Mouse (Mus musculus): ENCODE data around the gene Cyct.

The Cyct gene

DNA sequence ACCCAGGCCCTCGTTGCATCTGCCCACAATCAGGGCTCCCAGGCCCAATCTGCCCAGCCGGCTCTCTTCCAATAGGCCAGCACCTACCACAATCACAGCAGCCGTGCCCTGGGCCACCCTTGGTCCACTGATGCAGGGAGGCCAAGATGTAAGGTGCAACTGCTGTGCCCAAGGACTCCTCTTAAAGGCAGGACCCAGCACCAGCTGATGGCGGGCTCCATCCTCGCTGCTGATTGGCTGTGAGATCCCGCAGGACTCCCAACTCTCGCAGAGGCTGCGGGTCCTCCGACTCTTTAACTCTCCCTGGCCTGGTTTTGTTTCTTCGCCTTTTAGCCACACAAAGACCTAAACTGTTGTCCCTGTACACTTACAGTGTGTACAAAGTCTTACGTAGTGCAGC, at the start of gene Cyct:
Gene Cyct, minus strand, starts transcription at position 225 of the 400 bp plus-strand sequence.
- WGBS: 91% methylated on average over 11 of the region's 11 CpGs

DNA sequence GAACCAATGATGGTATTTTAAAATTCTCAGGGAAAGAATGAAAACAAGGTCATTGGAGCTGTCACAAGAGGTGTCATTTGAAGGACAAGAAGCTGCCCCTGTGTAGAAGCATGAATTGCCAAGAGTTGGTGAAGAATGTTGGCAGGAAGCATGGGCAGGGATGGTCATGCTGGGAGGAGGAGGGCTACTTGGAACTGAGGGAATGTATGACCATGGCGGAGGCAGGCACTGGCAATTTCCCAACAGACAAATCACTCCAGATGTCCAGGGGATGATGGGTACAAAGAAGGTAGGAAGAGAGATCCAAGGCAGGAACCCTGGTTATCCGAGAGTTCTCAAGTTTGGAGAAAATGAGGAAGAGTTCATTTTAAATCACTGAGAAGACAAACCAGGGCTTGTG, 49.7 kb upstream of the Cyct start:
- WGBS: 66% methylated on average over 2 of the region's 2 CpGs

GRCm38 (mm10) chr2:76409526-76409925, 49.3 kb upstream of the Cyct start:
- WGBS: 77% methylated on average over 1 of the region's 1 CpGs

GRCm38 (mm10) chr2:76406937-76407441, 46.7 kb upstream of the Cyct start:
- 2% methylated on average over 49 of the region's 49 CpGs for WGBS

- under 1% methylated on average over 86 of the region's 89 CpGs for WGBS
Observed at GRCm38 (mm10) chr2:76406151-76406936, 46.1 kb upstream of the Cyct start, which contains the start of gene Osbpl6. TSS of gene Osbpl6 (plus strand) at chr2:76406508.

DNA sequence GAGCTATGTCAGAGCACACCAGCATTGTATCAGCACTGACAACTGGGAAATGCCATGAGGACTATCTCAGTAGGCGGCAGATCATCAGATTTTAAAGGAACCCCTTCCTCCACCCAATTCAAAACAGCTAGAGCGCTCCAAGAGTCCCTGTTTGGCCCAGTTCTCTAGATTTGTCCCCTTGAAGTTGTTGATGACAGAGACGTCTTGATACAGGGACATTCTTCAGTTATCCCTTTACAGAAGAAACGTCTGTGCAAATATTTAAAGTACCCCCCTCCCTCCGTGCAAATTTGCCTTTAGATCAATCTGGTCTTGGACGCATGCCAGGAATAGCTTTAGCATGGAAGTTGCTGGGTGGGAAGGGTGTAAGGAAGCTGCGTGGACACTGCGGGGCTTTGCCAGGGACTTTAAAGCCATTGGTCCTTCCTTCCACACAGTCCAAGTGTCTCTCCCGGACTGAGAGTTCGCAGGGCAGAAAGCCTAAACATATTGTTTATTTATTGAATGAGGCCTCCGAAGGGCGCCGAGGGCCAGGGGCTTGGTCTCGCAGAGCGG, 45.4 kb upstream of the Cyct start:
- WGBS: 2% methylated on average over 15 of the region's 15 CpGs

DNA sequence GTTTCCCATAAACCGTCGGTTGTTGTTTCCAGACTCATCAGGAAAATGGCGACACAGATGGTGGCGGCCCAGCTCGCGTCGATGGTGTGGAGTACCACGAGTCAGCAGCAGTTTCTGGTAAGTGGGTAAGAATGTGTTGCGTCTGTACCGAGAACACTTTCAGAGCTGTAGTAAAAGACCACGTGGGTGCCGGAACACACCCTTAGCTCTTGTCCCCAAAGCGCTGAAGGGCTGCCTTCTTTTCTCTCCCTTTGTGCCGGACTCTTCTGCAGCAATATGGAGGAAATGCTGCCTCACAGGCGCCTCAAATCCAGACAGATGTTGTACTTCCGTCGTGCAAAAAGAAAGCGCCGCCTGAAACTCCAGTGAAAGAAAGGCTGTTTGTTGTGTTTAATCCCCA, 18.4 kb upstream of the Cyct start:
- WGBS: 95% methylated on average over 19 of the region's 19 CpGs

DNA sequence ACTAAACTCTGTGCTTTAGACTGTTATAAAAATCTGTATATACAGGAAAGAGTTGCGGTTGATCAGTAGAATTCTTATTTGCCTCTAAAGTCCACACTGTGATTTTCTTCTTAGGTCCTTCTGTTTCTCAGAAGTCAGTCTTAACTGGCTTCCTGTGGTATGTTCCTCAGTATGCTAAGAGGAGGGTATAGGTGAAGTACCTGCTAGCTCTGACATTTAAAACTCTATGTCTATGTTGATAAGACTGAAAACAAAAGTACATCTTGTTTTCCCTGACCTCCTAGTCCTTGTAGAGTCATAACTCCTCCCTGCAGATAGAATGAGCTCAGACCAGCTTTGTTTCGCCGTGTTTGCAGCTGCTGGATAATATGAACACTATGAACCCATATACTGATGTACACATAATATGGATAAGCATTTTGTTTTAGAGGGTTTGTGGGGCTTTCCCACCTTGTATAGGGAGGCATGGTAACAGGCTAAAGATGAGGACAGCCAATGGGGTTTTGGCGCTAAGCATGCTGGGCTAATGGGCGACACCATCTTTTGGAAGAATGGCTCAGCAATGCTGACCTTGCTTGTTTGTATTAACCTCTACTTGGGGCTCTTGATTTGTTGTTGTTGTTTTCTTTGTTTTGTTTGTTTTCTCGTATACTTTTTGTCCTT, 14.4 kb upstream of the Cyct start:
- WGBS: 88% methylated on average over 6 of the region's 6 CpGs

- WGBS: 78% methylated on average over 4 of the region's 4 CpGs
Observed at GRCm38 (mm10) chr2:76372244-76372643, 12.0 kb upstream of the Cyct start.

DNA sequence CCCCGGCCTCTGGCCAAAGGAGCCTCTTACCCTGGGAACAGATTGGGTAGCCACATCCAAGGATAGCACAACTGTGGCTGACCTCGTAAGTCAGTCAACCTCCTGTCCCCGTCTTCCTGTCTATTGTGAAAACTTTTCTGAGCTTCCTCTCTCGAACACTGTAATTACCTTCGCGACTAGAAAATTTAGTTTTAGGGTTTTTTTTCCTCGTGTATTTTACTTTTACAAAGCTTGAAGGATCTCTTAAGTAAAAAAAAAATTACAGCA, 10.3 kb upstream of the Cyct start:
- WGBS: 1% methylated on average over 7 of the region's 7 CpGs

GRCm38 (mm10) chr2:76369821-76370655, 9.8 kb upstream of the Cyct start, which contains the start of gene Rbm45:
TSS of gene Rbm45 (plus strand) at chr2:76369984.
- WGBS: under 1% methylated on average over 61 of the region's 61 CpGs

- 75% methylated on average over 13 of the region's 13 CpGs for WGBS
Observed at GRCm38 (mm10) chr2:76368861-76369660, 8.8 kb upstream of the Cyct start.

GRCm38 (mm10) chr2:76367188-76367922, 7.1 kb upstream of the Cyct start:
- 13% methylated on average over 9 of the region's 9 CpGs for WGBS

DNA sequence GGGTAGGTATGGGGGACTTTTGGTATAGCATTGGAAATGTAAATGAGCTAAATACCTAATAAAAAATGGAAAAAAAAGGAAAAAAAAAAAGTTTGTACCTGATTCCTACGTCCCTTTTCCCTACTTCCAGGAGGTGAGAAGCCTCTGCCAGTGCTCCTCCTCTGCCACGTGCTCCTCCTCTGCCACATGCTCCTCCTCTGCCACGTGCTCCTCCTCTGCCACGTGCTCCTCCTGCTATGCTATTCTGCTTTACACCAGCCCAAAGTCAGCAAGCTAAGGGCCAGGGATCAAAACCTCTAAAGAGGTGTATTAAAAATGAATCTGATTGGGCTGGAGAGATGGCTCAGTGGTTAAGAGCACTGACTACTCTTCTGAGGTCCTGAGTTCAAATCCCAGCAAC, 5.6 kb upstream of the Cyct start:
- WGBS: 68% methylated on average over 4 of the region's 4 CpGs

DNA sequence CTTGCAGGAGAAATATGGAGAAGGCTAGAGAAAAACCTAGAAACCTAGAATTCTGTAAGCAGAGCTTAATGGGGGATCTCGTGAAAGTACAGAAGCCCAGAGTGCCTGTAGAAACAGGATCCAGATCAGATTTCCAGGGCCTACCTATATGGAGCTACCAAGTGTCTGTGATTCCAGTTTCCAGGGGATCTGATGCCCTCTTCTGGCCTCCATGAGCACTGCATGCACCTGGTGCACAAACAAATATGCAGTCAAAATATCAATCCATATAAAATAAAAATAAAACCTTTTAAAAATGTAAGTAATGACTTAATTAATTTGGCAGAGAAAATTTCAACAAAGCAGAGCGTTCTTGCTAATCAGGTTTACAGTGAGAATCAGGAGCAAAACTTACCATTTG, 1.9 kb upstream of the Cyct start:
- WGBS: 64% methylated on average over 2 of the region's 2 CpGs

DNA sequence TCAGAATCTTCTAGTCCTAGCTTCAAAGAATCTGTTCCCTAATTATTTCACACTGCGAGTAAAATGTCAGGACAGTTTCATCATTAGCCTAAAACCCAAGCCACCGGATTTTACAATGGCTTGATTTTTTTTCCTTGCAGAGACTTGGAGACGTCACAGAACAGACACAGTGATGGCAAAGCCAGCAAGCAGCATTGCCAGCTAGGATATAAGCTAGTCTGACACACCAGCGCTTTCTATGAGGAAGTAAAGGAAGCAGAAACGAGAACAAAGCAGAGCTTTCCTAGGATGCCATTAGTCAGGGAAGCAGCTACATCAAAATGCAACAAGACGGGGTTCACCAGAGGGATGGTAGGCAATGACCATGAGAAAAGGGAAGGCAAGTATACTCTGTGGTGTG, 12.4 kb downstream of the Cyct start:
- WGBS: 37% methylated on average over 6 of the region's 6 CpGs

DNA sequence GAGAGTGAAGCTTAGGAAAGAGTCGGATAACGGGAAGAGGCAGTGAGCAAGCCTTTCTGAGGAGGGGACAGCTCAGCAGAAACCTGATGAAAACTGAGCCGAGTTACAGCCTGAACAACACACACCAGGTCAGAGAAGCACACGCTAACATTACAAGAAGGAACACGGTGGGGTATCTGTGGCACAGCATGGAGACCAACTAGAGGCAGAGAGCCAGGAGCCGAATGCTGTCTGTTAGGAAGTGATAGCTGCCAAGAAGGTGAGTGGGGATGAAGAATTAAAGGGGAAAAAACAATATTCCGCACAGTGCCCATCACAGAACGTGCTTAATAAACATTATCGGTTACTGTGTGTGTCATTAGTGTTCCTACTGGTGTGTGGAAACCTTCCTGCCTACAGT, 18.1 kb downstream of the Cyct start:
- 87% methylated on average over 9 of the region's 9 CpGs for WGBS

DNA sequence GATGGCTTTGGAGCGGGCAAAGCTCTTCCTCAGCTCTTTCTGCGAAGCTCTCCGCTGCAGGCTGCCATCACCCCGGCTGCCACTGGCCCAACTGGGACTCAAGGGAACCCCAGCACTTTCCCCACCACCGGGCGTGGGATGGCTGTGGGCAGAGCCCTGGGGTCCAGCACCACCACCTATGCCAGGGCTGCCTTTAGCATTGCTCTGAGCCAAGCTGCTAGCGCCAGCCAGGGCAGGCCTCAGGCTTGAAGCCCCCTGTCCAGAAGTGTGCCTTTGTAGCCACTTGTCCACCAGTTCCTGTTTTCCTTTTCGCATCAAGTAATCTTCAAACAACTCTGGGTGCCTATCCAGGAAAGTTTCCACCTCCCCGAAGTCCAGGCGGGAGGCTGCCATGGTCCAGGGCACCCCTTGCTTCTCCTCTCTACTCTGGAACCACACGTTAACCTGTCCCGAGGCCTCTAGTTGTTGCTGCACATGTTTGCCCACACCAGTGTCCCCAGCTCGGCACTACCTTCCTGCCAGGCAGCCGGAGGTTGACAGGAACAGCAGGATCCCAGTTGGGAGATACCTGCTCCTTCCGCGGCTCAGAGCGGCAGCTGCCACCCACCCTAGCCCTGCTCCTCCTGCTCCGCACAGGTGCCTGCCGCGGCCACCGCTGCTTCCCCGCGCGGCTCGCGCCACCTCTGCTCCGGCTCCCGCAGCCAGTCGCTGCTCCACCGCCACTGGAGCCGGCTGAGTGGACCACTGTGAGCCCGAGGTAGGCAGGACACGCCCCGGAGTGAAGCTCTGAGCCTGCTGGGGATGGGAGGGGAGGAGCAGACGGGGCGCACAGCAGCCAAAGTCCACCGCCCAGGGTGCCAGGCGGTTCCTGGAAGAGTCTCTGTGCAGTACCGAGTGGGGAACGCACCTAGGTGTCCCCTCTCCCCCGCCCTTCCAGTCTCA, 21.8 kb downstream of the Cyct start, which contains the start of gene Pde11a:
Gene Pde11a, minus strand, starts transcription at position 560 of the 942 bp plus-strand sequence.
- whole genome bisulfite sequencing: 19% methylated on average over 41 of the region's 41 CpGs

- 67% methylated on average over 5 of the region's 5 CpGs for WGBS
Observed at GRCm38 (mm10) chr2:76334596-76334995, 25.7 kb downstream of the Cyct start.

Measured in cerebral cortex, adult 2 months (tissue).